Mouse (Mus musculus) CH12.LX (cell line): ENCODE results near the gene Tspan15.

Experiments
- CTCF ChIP-seq, 2 experiments: IDR thresholded peaks in 1 of 2; conservative IDR thresholded peaks in 1 of 2; 2 replicates each; pipeline ENCODE4 v1.5.1; 2011 to 2012; ENCODE audit warnings: low read depth in 2 of 2, low read length in 2 of 2, improper control_type of control experiment in 1 of 2, inconsistent platforms in 1 of 2, mild to moderate bottlenecking in 1 of 2, moderate library complexity in 1 of 2
- EP300 ChIP-seq: IDR thresholded peaks from 2 replicates; pipeline ENCODE4 v1.6.1; 2011; ENCODE audit warnings: low read length, improper control_type of control experiment
- MAFK ChIP-seq: IDR thresholded peaks from 2 replicates; pipeline ENCODE4 v1.6.1; 2011; ENCODE audit warnings: low read length, improper control_type of control experiment; ENCODE audit not compliant: insufficient replicate concordance
- MAX ChIP-seq: IDR thresholded peaks from 2 replicates; pipeline ENCODE4 v1.6.1; 2011; ENCODE audit warnings: low read length, improper control_type of control experiment
- MXI1 ChIP-seq: IDR thresholded peaks from 2 replicates; pipeline ENCODE4 v1.6.1; 2011; ENCODE audit warnings: mild to moderate bottlenecking, low read depth, low read length, improper control_type of control experiment
- NELFE ChIP-seq: IDR thresholded peaks from 2 replicates; pipeline ENCODE4 v1.6.1; 2011; ENCODE audit warnings: low read depth, low read length, improper control_type of control experiment
- NRF1 ChIP-seq: IDR thresholded peaks from 2 replicates; pipeline ENCODE4 v1.6.1; 2014; ENCODE audit warnings: low read depth, mild to moderate bottlenecking, inconsistent platforms, low read length, improper control_type of control experiment, moderate library complexity
- POLR2A ChIP-seq: IDR thresholded peaks from 2 replicates; pipeline ENCODE4 v1.6.1; 2011; ENCODE audit warnings: low read depth, mild to moderate bottlenecking, improper control_type of control experiment, low read length
- POLR2AphosphoS2 ChIP-seq: IDR thresholded peaks from 2 replicates; pipeline ENCODE4 v1.6.1; 2011; ENCODE audit warnings: low read depth, low read length, improper control_type of control experiment
- SIN3A ChIP-seq: IDR thresholded peaks from 2 replicates; pipeline ENCODE4 v1.6.1; 2012; ENCODE audit warnings: low read length, improper control_type of control experiment, inconsistent platforms
- TBP ChIP-seq: conservative IDR thresholded peaks from 2 replicates; pipeline ENCODE4 v1.6.1; 2011; ENCODE audit warnings: low read depth, low read length, improper control_type of control experiment
- TCF12 ChIP-seq: IDR thresholded peaks from 2 replicates; pipeline ENCODE4 v1.6.1; 2014; ENCODE audit warnings: low read depth, mild to moderate bottlenecking, inconsistent platforms, low read length, improper control_type of control experiment
- UBTF ChIP-seq: IDR thresholded peaks from 2 replicates; pipeline ENCODE4 v1.6.1; 2012; ENCODE audit warnings: low read depth, mild to moderate bottlenecking, inconsistent platforms, low read length, improper control_type of control experiment, moderate library complexity
- USF1 ChIP-seq: IDR thresholded peaks from 2 replicates; pipeline ENCODE4 v1.6.1; 2014; ENCODE audit warnings: low read depth, mild to moderate bottlenecking, inconsistent platforms, low read length, improper control_type of control experiment

DNA sequence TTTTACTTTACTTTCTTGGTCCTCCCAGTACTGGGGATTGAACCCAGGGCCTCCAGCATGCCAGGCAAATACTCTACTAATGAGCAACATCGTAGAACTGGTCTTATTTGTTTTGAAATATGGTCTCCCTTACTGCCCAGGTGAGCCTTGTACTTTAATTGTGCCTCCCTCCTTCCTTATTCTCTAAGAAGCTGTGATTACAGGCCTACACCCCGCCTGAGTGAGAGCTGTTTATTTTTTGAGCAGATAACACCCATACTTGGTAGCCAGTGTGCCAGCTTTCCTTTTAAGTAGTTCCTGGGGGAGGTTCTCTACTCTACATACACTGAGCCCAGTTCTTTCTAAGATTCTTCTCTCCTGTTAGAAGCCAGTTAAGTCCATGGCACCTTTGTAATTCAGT, 33.2 kb upstream of the Tspan15 start:
- TF ChIP-seq NELFE (no peak), EP300 (no peak), TCF12 (no peak), TBP (no peak), USF1 (no peak), POLR2A (no peak), CTCF (conservative IDR thresholded peaks at IDR 0.05 in 1 of 2, IDR thresholded peaks at IDR 0.05 in 1 of 2; ENCODE audit: low read depth in 2 of 2, low read length in 2 of 2) (no peak), UBTF (no peak), SIN3A (no peak), MAX (no peak), NRF1 (no peak), MXI1 (no peak), POLR2AphosphoS2 (no peak), MAFK (no peak)
